Mouse (Mus musculus): ENCODE measurements at regions not wholly inside any gene's neighbourhood (a gene's known extent, or its start where the extent isn't known, plus 50 kb on each side); places are given as distances from the start of the nearest gene placed in this dataset.

DNA sequence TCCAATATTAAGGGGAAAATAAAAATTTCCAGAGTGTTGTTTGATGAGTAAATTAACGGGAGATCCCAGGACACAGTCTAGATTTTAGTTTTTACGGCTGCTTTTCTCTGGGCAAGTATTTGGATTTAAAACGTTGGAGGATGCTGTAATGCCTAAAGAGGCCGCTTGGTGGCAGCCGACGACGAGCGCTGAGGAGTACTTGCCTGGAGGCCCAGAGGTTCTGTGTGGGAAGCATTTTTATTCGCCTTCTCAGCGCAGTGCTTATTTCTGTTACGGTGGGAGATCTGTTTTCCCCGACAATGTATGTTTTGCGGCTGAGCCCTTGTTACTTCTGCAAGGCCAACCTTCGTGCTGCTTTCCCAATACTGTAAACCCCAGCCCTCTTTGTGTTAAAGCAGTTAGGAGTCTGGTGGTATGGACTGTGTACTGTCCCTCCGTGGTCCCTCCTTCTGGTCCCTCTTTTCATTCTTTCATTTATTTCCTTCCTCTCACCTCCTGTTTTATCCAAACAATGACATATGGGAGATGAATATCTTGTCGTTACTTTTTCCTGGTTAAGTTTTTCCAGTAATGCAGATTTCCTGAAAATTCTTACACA, 142.3 kb downstream of the Bach1 start:
- DNase-seq (peak; percentile 92), ATAC-seq (ENCODE audit: low FRiP score, low TSS enrichment) (peak; percentile 70)
- Histone ChIP-seq H3K9me3 (ENCODE audit: control insufficient read depth, low read length) (no peaks in the 10 kb centered on the region), H3K4me1 (ENCODE audit: control insufficient read depth, insufficient read depth, low read length) (no peaks in the 10 kb centered on the region), H3K36me3 (ENCODE audit: control insufficient read depth, insufficient read depth, low read length) (no peaks in the 10 kb centered on the region), H3K27ac (replicated peaks; ENCODE audit: low read depth, low read length) (no peak overlapping the region), H3K27me3 (ENCODE audit: control insufficient read depth, insufficient read depth, low read length) (no peaks in the 10 kb centered on the region), H3K4me2 (ENCODE audit: low read length) (peak overlapping the region; percentile 34; the same call in 1 of the 2 replicates), H3K9ac (replicated peaks; ENCODE audit: low read length) (no peak overlapping the region; the same call in 1 of the 2 replicates), H3K4me3 (replicated peaks; ENCODE audit: low read depth, low read length) (no peak overlapping the region)
- 15% methylated on average over 16 of the region's 16 CpGs for WGBS
